ENCODE assay signal across 8 mouse cellular contexts in the genomic region with DNA sequence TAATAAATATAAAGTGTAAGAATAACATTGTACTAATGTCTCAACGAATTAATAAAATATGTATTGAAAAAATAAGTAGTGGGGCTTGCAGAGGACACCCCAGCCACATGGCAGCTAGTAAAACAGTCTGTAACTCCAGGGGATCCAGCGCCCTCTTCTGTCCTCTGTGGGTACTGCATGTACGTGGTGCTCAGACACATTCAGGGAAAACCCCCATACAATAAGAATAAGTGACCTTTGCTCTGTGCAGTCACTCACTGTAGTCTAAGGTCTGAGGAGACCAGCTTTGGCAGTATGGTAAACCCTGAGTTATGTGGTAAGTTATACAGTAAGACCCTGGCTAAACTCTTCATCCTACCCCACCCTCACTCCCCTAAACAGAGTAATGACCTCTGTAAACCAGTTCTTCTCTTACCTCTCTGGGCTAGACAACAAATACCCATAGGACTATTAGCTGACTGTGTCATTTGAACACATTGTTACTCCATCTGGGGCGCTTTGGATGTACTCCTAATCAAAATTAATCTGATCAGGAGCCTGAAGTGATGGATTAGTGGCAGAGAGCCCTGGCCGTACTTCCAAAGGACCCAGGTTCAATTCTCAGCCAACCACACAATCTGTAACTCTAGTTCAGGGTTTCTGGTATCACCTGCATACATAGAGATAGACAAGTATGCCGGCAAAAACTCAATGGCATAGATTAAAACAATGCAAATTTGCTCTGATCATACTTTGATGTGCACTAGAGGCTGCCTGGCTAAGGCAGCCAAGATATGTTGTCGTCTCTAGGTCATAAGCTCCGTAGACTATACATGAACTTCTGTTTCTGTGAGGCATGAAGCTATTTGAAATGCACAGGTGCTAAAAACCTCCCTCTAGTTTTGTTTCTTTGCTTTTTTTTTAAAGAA. TPM values are rescaled to one million over a fixed set of nuclear protein-coding genes. Genes with fewer than 3 reads are reported as not detected.
DNase-seq lines count a peak whose midpoint lies in the region; ATAC-seq and TF ChIP-seq lines count a peak whose summit lies in the region.

No protein-coding gene starts in this region.

- ATAC-seq in heart, embryonic 16.5 days (replicated peaks; ENCODE audit: extremely low read depth, insufficient read depth, low FRiP score): no peak
- ATAC-seq in liver, embryonic 16.5 days (ENCODE audit: low read depth): peak; percentile 37

- TF ChIP-seq CTCF in embryonic fibroblast, embryonic 13.5 days (IDR thresholded peaks at IDR 0.05; ENCODE audit: borderline replicate concordance, insufficient read depth, low read length): peak; percentile 62; the same call in 1 of the 2 replicates

- no peak overlapping the region; the same call in 1 of the 2 replicates for H3K4me2 ChIP-seq in heart, embryonic 16.5 days (ENCODE audit: low read depth, low read length)
- peak overlapping the region; percentile 46 for H3K4me2 ChIP-seq in liver, embryonic 16.5 days (ENCODE audit: low read depth, low read length)

- WGBS in heart, embryonic 16.5 days: 49% methylated on average over 8 of the region's 8 CpGs
- 39% methylated on average over 8 of the region's 8 CpGs for WGBS in liver, embryonic 16.5 days (ENCODE audit: insufficient replicate concordance)

- H3K27ac ChIP-seq in embryonic fibroblast, embryonic 13.5 days (ENCODE audit: insufficient read depth, low read length): no peak overlapping the region
- peak overlapping the region; percentile 15 for H3K27ac ChIP-seq in heart, embryonic 16.5 days (ENCODE audit: low read length)
- peak overlapping the region; percentile 75 for H3K27ac ChIP-seq in liver, embryonic 16.5 days (ENCODE audit: low read length)

- peaks cover 19% of the 10 kb centered on the region for H3K4me1 ChIP-seq in embryonic fibroblast, embryonic 13.5 days (ENCODE audit: control insufficient read depth, insufficient read depth, low read length)
- peaks cover 64% of the 10 kb centered on the region for H3K4me1 ChIP-seq in heart, embryonic 16.5 days (ENCODE audit: control insufficient read depth, insufficient read depth, low read length)
- H3K4me1 ChIP-seq in liver, embryonic 16.5 days (ENCODE audit: control insufficient read depth, low read depth, low read length): peaks cover 58% of the 10 kb centered on the region

- no peak for TF ChIP-seq POLR2A in embryonic fibroblast, embryonic 13.5 days (IDR thresholded peaks at IDR 0.05; ENCODE audit: low read depth, low read length)

- no peaks in the 10 kb centered on the region for H3K36me3 ChIP-seq in heart, embryonic 16.5 days (ENCODE audit: control insufficient read depth, insufficient read depth)
- peaks cover 2% of the 10 kb centered on the region; the same call in 1 of the 2 replicates for H3K36me3 ChIP-seq in liver, embryonic 16.5 days (ENCODE audit: control insufficient read depth, insufficient read depth)

- no peak overlapping the region for H3K4me3 ChIP-seq in embryonic fibroblast, embryonic 13.5 days (ENCODE audit: insufficient read depth, low read length)
- no peak overlapping the region for H3K4me3 ChIP-seq in heart, embryonic 16.5 days (ENCODE audit: low read length)
- H3K4me3 ChIP-seq in liver, embryonic 16.5 days (ENCODE audit: low read depth, low read length): peak overlapping the region; percentile 34; the same call in 1 of the 2 replicates

- no peaks in the 10 kb centered on the region for H3K9me3 ChIP-seq in heart, embryonic 16.5 days (replicated peaks; ENCODE audit: control insufficient read depth, low read length)
- no peaks in the 10 kb centered on the region for H3K9me3 ChIP-seq in liver, embryonic 16.5 days (replicated peaks; ENCODE audit: control insufficient read depth, low read length)

- no peaks in the 10 kb centered on the region for H3K27me3 ChIP-seq in heart, embryonic 16.5 days (ENCODE audit: control insufficient read depth, insufficient read depth, low read length)
- no peaks in the 10 kb centered on the region for H3K27me3 ChIP-seq in liver, embryonic 16.5 days (ENCODE audit: control insufficient read depth, insufficient read depth, low read depth, low read length)

- peak; percentile 87 to 94 for DNase-seq in CD8-positive naive resting alpha-beta T cell, adult 2 months (ENCODE audit: low read depth in 2 of 2, low spot score in 2 of 2)
- DNase-seq in adrenal gland, postnatal 36 days: peak; percentile 77 to 80
- DNase-seq in kidney, postnatal 36 days: peak; percentile 78 to 90
- peak; percentile 87 for DNase-seq in retina, embryonic 14.5 days (ENCODE audit: low spot score)
- DNase-seq in thymus, postnatal 4 days: peak; percentile 95

- no peak overlapping the region; the same call in 1 of the 2 replicates for H3K9ac ChIP-seq in heart, embryonic 16.5 days (ENCODE audit: low read length)
- H3K9ac ChIP-seq in liver, embryonic 16.5 days (ENCODE audit: low read depth, low read length): 0 out of 2 replicates have a peak overlapping the region, but pooled peaks have one; percentile 2

RNA-seq across cellular contexts. Expression of a gene that starts 18.6 kb away (rescaled TPM):
- 100 to 1,000 TPM in 1 of 2 experiments, 10 to 100 TPM in 1; 80.3 to 113 TPM for total RNA-seq in adrenal gland, postnatal 36 days (2021)
- 86.4 and 87.3 TPM in 2 replicates for polyA plus RNA-seq in embryonic fibroblast, embryonic 13.5 days (2011; ENCODE audit: insufficient read length, low read depth, missing spikeins)
- 91.6 and 92.0 TPM in 2 replicates for polyA plus RNA-seq in heart, embryonic 16.5 days (2015; fragmentation: Nextera tagmentation; extraction: Ambion mirVana)
- polyA plus RNA-seq in liver, embryonic 16.5 days (2015; fragmentation: Nextera tagmentation; extraction: Ambion mirVana): 51.9 and 53.2 TPM in 2 replicates

RNA-seq across cellular contexts. Expression of a gene that starts 37.9 kb away (rescaled TPM):
- 10 to 100 TPM in 1 of 2 experiments, 1 to 10 TPM in 1; 6.7 to 11.3 TPM for total RNA-seq in adrenal gland, postnatal 36 days (2021)
- polyA plus RNA-seq in embryonic fibroblast, embryonic 13.5 days (2011; ENCODE audit: insufficient read length, low read depth, missing spikeins): 15.0 and 18.6 TPM in 2 replicates
- 9.9 and 11.7 TPM in 2 replicates for polyA plus RNA-seq in heart, embryonic 16.5 days (2015; fragmentation: Nextera tagmentation; extraction: Ambion mirVana)
- 5.3 and 5.5 TPM in 2 replicates for polyA plus RNA-seq in liver, embryonic 16.5 days (2015; fragmentation: Nextera tagmentation; extraction: Ambion mirVana)

RNA-seq across cellular contexts. Expression of a gene that starts 47.0 kb away (rescaled TPM):
- total RNA-seq in adrenal gland, postnatal 36 days (2021): under 1 TPM; 0.46 to 0.73 TPM
- not detected in 2 replicates for polyA plus RNA-seq in embryonic fibroblast, embryonic 13.5 days (2011; ENCODE audit: insufficient read length, low read depth, missing spikeins)
- 0.15 and 0.32 TPM in 2 replicates for polyA plus RNA-seq in heart, embryonic 16.5 days (2015; fragmentation: Nextera tagmentation; extraction: Ambion mirVana)
- 0.11 TPM in 2 replicates for polyA plus RNA-seq in liver, embryonic 16.5 days (2015; fragmentation: Nextera tagmentation; extraction: Ambion mirVana)

RNA-seq across cellular contexts. Expression of a gene that starts 58.6 kb away (rescaled TPM):
- under 1 TPM in 1 of 2 experiments, not detected in 1; 0.20 TPM for total RNA-seq in adrenal gland, postnatal 36 days (2021)
- polyA plus RNA-seq in embryonic fibroblast, embryonic 13.5 days (2011; ENCODE audit: insufficient read length, low read depth, missing spikeins): not detected in 2 replicates
- 0.18 TPM in 1 of 2 replicates, not detected in the other for polyA plus RNA-seq in heart, embryonic 16.5 days (2015; fragmentation: Nextera tagmentation; extraction: Ambion mirVana)
- 0.40 and 0.93 TPM in 2 replicates for polyA plus RNA-seq in liver, embryonic 16.5 days (2015; fragmentation: Nextera tagmentation; extraction: Ambion mirVana)
